Mouse (Mus musculus) E14TG2a.4 (cell line): Measurements from ENCODE around the gene Gm20518.

Experiments
- CTCF ChIP-seq: conservative IDR thresholded peaks from 2 replicates; pipeline ENCODE4 v1.5.1; 2014; ENCODE audit warnings: low read length
- NANOG ChIP-seq: IDR thresholded peaks from 2 replicates; pipeline ENCODE4 v1.6.1; 2014; ENCODE audit warnings: borderline replicate concordance, low read length, mixed read lengths
- POU5F1 ChIP-seq: IDR thresholded peaks from 2 replicates; pipeline ENCODE4 v1.6.1; 2014; ENCODE audit warnings: low read length, borderline replicate concordance

GRCm38 (mm10) chr16:17785337-17785736, 106.1 kb downstream of the Gm20518 start:
- TF ChIP-seq CTCF (no peak), NANOG (no peak), POU5F1 (no peak)
